In genomic region chr11:106999949-107000513, GRCm38 (mm10) we compare ENCODE assay signal across 8 mouse cellular contexts. TPM values are rescaled to one million over a fixed set of nuclear protein-coding genes. Genes with fewer than 3 reads are reported as not detected.
A peak's percentile ranks its signal among the peaks of the same experiment; 100 is the strongest.
DNase-seq lines count a peak whose midpoint lies in the region; ATAC-seq and TF ChIP-seq lines count a peak whose summit lies in the region.

No protein-coding gene starts in this region.

- peak overlapping the region; percentile 68 for H3K9ac ChIP-seq in embryonic facial prominence, embryonic 14.5 days (ENCODE audit: low read depth, low read length)
- H3K9ac ChIP-seq in neural tube, embryonic 14.5 days (replicated peaks; ENCODE audit: low read depth, low read length) = no peak overlapping the region

- peaks cover 19% of the 10 kb centered on the region for H3K36me3 ChIP-seq in embryonic facial prominence, embryonic 14.5 days (ENCODE audit: control insufficient read depth, insufficient read depth, low read length)
- peaks cover 29% of the 10 kb centered on the region for H3K36me3 ChIP-seq in limb, embryonic 10.5 days
- H3K36me3 ChIP-seq in neural tube, embryonic 14.5 days (ENCODE audit: control insufficient read depth, insufficient read depth, low read length) = peaks cover 5% of the 10 kb centered on the region; the same call in 1 of the 2 replicates

- peak overlapping the region; percentile 69 for H3K4me2 ChIP-seq in embryonic facial prominence, embryonic 14.5 days (ENCODE audit: low read depth, low read length)
- peak overlapping the region; percentile 37 for H3K4me2 ChIP-seq in neural tube, embryonic 14.5 days (ENCODE audit: low read depth, low read length)

- H3K4me1 ChIP-seq in embryonic facial prominence, embryonic 14.5 days (ENCODE audit: control insufficient read depth, insufficient read depth, low read length) = 0 out of 2 replicates have a peak, but pooled peaks cover 10% of the 10 kb centered on the region
- peaks cover 16% of the 10 kb centered on the region for H3K4me1 ChIP-seq in limb, embryonic 10.5 days
- 0 out of 2 replicates have a peak, but pooled peaks cover 6% of the 10 kb centered on the region for H3K4me1 ChIP-seq in neural tube, embryonic 14.5 days (ENCODE audit: control insufficient read depth, insufficient read depth, low read length)

- H3K27ac ChIP-seq in layer of hippocampus, adult 2 months = peak overlapping the region; percentile 96
- peak overlapping the region; percentile 80; the same call in 1 of the 2 replicates for H3K27ac ChIP-seq in embryonic facial prominence, embryonic 14.5 days (replicated peaks; ENCODE audit: low read depth, low read length)
- peak overlapping the region; percentile 89 for H3K27ac ChIP-seq in limb, embryonic 10.5 days
- H3K27ac ChIP-seq in neural tube, embryonic 14.5 days (ENCODE audit: low read depth, low read length) = peak overlapping the region; percentile 52

- 84% methylated on average over 9 of the region's 9 CpGs for WGBS in embryonic facial prominence, embryonic 14.5 days
- 84% methylated on average over 9 of the region's 9 CpGs for WGBS in limb, embryonic 10.5 days
- WGBS in neural tube, embryonic 14.5 days = 84% methylated on average over 9 of the region's 9 CpGs

- no peaks in the 10 kb centered on the region for H3K27me3 ChIP-seq in embryonic facial prominence, embryonic 14.5 days (replicated peaks; ENCODE audit: control insufficient read depth, insufficient read depth, low read length)
- H3K27me3 ChIP-seq in limb, embryonic 10.5 days (ENCODE audit: low read depth, poor library complexity, severe bottlenecking) = no peaks in the 10 kb centered on the region
- H3K27me3 ChIP-seq in neural tube, embryonic 14.5 days (ENCODE audit: control insufficient read depth, insufficient read depth, low read length) = no peaks in the 10 kb centered on the region

- TF ChIP-seq CTCF in layer of hippocampus, adult 2 months (conservative IDR thresholded peaks at IDR 0.05) = no peak

- H3K4me3 ChIP-seq in layer of hippocampus, adult 2 months = peak overlapping the region; percentile 90
- peak overlapping the region; percentile 95 for H3K4me3 ChIP-seq in embryonic facial prominence, embryonic 14.5 days (ENCODE audit: low read depth, low read length)
- H3K4me3 ChIP-seq in limb, embryonic 10.5 days = peak overlapping the region; percentile 98
- peak overlapping the region; percentile 11; the same call in 1 of the 2 replicates for H3K4me3 ChIP-seq in neural tube, embryonic 14.5 days (ENCODE audit: low read depth, low read length)

- DNase-seq in layer of hippocampus, adult 2 months (ENCODE audit: low spot score in 2 of 2) = no peak
- DNase-seq in layer of hippocampus, adult 18-20 months (ENCODE audit: low spot score in 2 of 2) = no peak
- DNase-seq in embryonic facial prominence, embryonic 14.5 days (ENCODE audit: low spot score) = no peak
- DNase-seq in limb, embryonic 10.5 days (ENCODE audit: low spot score) = no peak
- no peak for DNase-seq in thymus, postnatal 36 days
- DNase-seq in urinary bladder, postnatal 25 days (ENCODE audit: low spot score) = no peak
- DNase-seq in kidney, adult 18-20 months = no peak

- ATAC-seq in embryonic facial prominence, embryonic 14.5 days (ENCODE audit: low read depth) = no peak
- no peak for ATAC-seq in neural tube, embryonic 14.5 days (ENCODE audit: low read depth)

- H3K9me3 ChIP-seq in embryonic facial prominence, embryonic 14.5 days (ENCODE audit: control insufficient read depth, low read length) = no peaks in the 10 kb centered on the region
- H3K9me3 ChIP-seq in limb, embryonic 10.5 days (replicated peaks) = no peaks in the 10 kb centered on the region
- H3K9me3 ChIP-seq in neural tube, embryonic 14.5 days (ENCODE audit: control insufficient read depth, low read length) = no peaks in the 10 kb centered on the region

RNA-seq across cellular contexts. Expression of gene Kpna2, which starts 0.7 kb away (rescaled TPM):
- 10 to 100 TPM; 17.7 to 19.1 TPM for total RNA-seq in layer of hippocampus, adult 2 months (2021)
- total RNA-seq in layer of hippocampus, adult 18-20 months (2021) = 10 to 100 TPM; 23.3 to 23.9 TPM
- 294 and 347 TPM in 2 replicates for polyA plus RNA-seq in embryonic facial prominence, embryonic 14.5 days (2014; fragmentation: Nextera tagmentation; extraction: Ambion mirVana)
- 635 and 653 TPM in 2 replicates for polyA plus RNA-seq in limb, embryonic 10.5 days (2016; fragmentation: Nextera tagmentation; extraction: Ambion mirVana)
- polyA plus RNA-seq in neural tube, embryonic 14.5 days (2014; fragmentation: Nextera tagmentation; extraction: Ambion mirVana) = 110 and 128 TPM in 2 replicates

RNA-seq across cellular contexts. Expression of gene 1810010H24Rik, which starts 25.4 kb away (rescaled TPM):
- 1 to 10 TPM; 3.1 to 3.5 TPM for total RNA-seq in layer of hippocampus, adult 2 months (2021)
- 1 to 10 TPM; 2.6 to 3.3 TPM for total RNA-seq in layer of hippocampus, adult 18-20 months (2021)
- 4.1 and 4.3 TPM in 2 replicates for polyA plus RNA-seq in embryonic facial prominence, embryonic 14.5 days (2014; fragmentation: Nextera tagmentation; extraction: Ambion mirVana)
- polyA plus RNA-seq in limb, embryonic 10.5 days (2016; fragmentation: Nextera tagmentation; extraction: Ambion mirVana) = 0.65 and 1.4 TPM in 2 replicates
- polyA plus RNA-seq in neural tube, embryonic 14.5 days (2014; fragmentation: Nextera tagmentation; extraction: Ambion mirVana) = 9.8 and 9.9 TPM in 2 replicates

Comparison
In these comparisons a context has a peak if more than half of its experiments do, and no peak if none do; other contexts are left out.
1. H3K4me3 ChIP-seq: peak in every context shown above with its lines; median percentile 98 in limb, embryonic 10.5 days; 95 in embryonic facial prominence, embryonic 14.5 days; 90 in layer of hippocampus, adult 2 months; 11 in neural tube, embryonic 14.5 days.